Mouse (Mus musculus) liver, postnatal 0 days (tissue): Measurements from ENCODE around the gene Psmb1.

Experiments
- CTCF ChIP-seq: sonication (generic); IDR thresholded peaks from 2 replicates; pipeline ENCODE4 v1.5.1; 2016; ENCODE audit warnings: antibody characterized with exemption, low read depth
- EP300 ChIP-seq: IDR thresholded peaks from 2 replicates; pipeline ENCODE4 v1.6.1; 2016; ENCODE audit warnings: antibody characterized with exemption, low read depth, mild to moderate bottlenecking

DNA sequence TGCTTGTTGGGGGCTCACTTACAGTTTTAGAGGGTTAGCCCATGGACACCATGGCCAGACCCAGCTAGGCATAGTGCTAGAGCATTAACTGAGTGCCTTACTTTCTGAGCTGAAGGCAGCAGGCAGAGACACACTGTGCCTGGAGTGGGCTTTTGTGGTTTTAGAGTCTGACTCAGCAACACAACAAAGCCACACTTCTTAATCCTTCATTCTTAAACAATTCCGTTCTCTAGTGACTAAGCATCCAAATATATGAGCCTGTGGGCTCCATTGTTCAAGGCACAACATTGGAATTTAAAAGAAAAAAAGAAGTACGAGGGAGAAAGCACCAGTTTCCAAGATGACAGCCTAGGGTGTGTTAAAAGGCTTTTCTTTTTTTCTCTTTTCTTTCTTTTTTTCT is 11.1 kb upstream of the Psmb1 start:
- TF ChIP-seq CTCF (no peak), EP300 (no peak)
